Mouse (Mus musculus) kidney, postnatal 0 days (tissue): ENCODE data around the gene Timp3. TPM values are rescaled to one million over a fixed set of nuclear protein-coding genes. Genes with fewer than 3 reads are reported as not detected.

Source experiments
- ATAC-seq: fragments of 200-750 bp; cut with Nextera tagmentation; replicated peaks from 2 replicates; pipeline ENCODE4 v1.8.0; 2017; ENCODE audit warnings: low read depth, moderate number of reproducible peaks, moderate TSS enrichment, moderate library complexity; ENCODE audit not compliant: low FRiP score
- DNase-seq: peaks from one replicate; pipeline ENCODE4 v3.0.0-alpha.2; 2016; ENCODE audit warnings: low spot score
- H3K27ac ChIP-seq: fragments of 300-500 bp; sonication (generic); 2 replicates; pipeline ENCODE4 v1.5.1; 2014; ENCODE audit warnings: mild to moderate bottlenecking
- H3K27me3 ChIP-seq: fragments of 300-500 bp; sonication (generic); 2 replicates; pipeline ENCODE4 v1.6.1; 2014; ENCODE audit warnings: low read length, mixed read lengths; ENCODE audit not compliant: insufficient read depth
- H3K36me3 ChIP-seq: fragments of 300-500 bp; sonication (generic); 2 replicates; pipeline ENCODE4 v1.6.1; 2014; ENCODE audit warnings: low read length, mixed read lengths; ENCODE audit not compliant: insufficient read depth
- H3K4me1 ChIP-seq: fragments of 300-500 bp; sonication (generic); replicated peaks from 2 replicates; pipeline ENCODE4 v1.6.1; 2014; ENCODE audit warnings: antibody characterized with exemption, low read length, mixed read lengths; ENCODE audit not compliant: insufficient read depth
- H3K4me2 ChIP-seq: fragments of 300-500 bp; sonication (generic); 2 replicates; pipeline ENCODE4 v1.6.1; 2014; ENCODE audit warnings: mild to moderate bottlenecking, low read length, moderate library complexity, mixed read lengths
- H3K4me3 ChIP-seq: fragments of 300-500 bp; sonication (generic); replicated peaks from 2 replicates; pipeline ENCODE4 v1.5.1; 2014; ENCODE audit warnings: low read depth, low read length
- H3K9ac ChIP-seq: fragments of 300-500 bp; sonication (generic); 2 replicates; pipeline ENCODE4 v1.6.1; 2014; ENCODE audit warnings: low read depth, low read length
- H3K9me3 ChIP-seq: fragments of 300-500 bp; sonication (generic); replicated peaks from 2 replicates; pipeline ENCODE4 v1.6.1; 2016; ENCODE audit warnings: low read length, inconsistent platforms, mixed read lengths
- CTCF ChIP-seq: IDR thresholded peaks from 2 replicates; pipeline ENCODE4 v1.5.1; 2016; ENCODE audit warnings: antibody characterized with exemption, low read depth, mild to moderate bottlenecking, moderate library complexity
- WGBS: fragments of 180-500 bp; shearing (Covaris S2); extraction: QIAGEN DNeasy Blood & Tissue Kit; methylation state at CpG from one replicate; pipeline ENCODE4 v1.1.7; 2014; 5-methylcytosine and 5-hydroxymethylcytosine counted together
- polyA plus RNA-seq: library from polyadenylated mRNA; unstranded; fragments of >200 nt; fragmentation: Nextera tagmentation; extraction: Ambion mirVana; gene quantifications from 2 replicates; pipeline ENCODE4 v1.2.1, GENCODE M21; 2015

Gene Timp3
- polyA plus RNA-seq, 1 experiment from 2014 or later, result 87.4 TPM

GRCm38 (mm10) chr10:86264618-86265017, 35.6 kb upstream of the Timp3 start:
- Histone ChIP-seq H3K9ac (no peak overlapping the region), H3K4me1 (no peaks in the 10 kb centered on the region), H3K27me3 (no peaks in the 10 kb centered on the region), H3K4me2 (no peak overlapping the region), H3K9me3 (no peaks in the 10 kb centered on the region; the same call in 1 of the 2 replicates), H3K36me3 (no peaks in the 10 kb centered on the region), H3K27ac (peak overlapping the region; percentile 50; the same call in 1 of the 2 replicates), H3K4me3 (no peak overlapping the region)
- peak; percentile 79; the same call in 1 of the 2 replicates for ATAC-seq
- 0 out of 2 replicates have a peak, but pooled peaks have one; percentile 24 for TF ChIP-seq CTCF
- DNase-seq, result peak; percentile 88
- 71% methylated on average over 9 of the region's 9 CpGs for WGBS

- 15% methylated on average over 3 of the region's 3 CpGs for WGBS
- no peaks in the 10 kb centered on the region for H3K27me3 ChIP-seq
- ATAC-seq (no peak), DNase-seq (peak; percentile 57)
- no peak overlapping the region for H3K9ac ChIP-seq
- no peak overlapping the region for H3K4me2 ChIP-seq
- 0 out of 2 replicates have a peak, but pooled peaks cover 3% of the 10 kb centered on the region for H3K4me1 ChIP-seq
- H3K36me3 ChIP-seq, result no peaks in the 10 kb centered on the region
- peak overlapping the region; percentile 75 for H3K27ac ChIP-seq
- no peak for TF ChIP-seq CTCF
- no peak overlapping the region for H3K4me3 ChIP-seq
- no peaks in the 10 kb centered on the region for H3K9me3 ChIP-seq
Measured at GRCm38 (mm10) chr10:86270254-86270653, 29.9 kb upstream of the Timp3 start.

GRCm38 (mm10) chr10:86272826-86273225, 27.3 kb upstream of the Timp3 start:
- Histone ChIP-seq H3K4me3 (no peak overlapping the region), H3K9ac (no peak overlapping the region), H3K9me3 (no peaks in the 10 kb centered on the region), H3K27me3 (no peaks in the 10 kb centered on the region), H3K4me1 (0 out of 2 replicates have a peak, but pooled peaks cover 3% of the 10 kb centered on the region), H3K27ac (peak overlapping the region; percentile 74), H3K36me3 (no peaks in the 10 kb centered on the region), H3K4me2 (no peak overlapping the region)
- 80% methylated on average over 3 of the region's 3 CpGs for WGBS
- ATAC-seq (no peak), DNase-seq (no peak)
- TF ChIP-seq CTCF, result no peak

- Histone ChIP-seq H3K9ac (no peak overlapping the region), H3K9me3 (no peaks in the 10 kb centered on the region), H3K4me1 (0 out of 2 replicates have a peak, but pooled peaks cover 3% of the 10 kb centered on the region), H3K27ac (peak overlapping the region; percentile 74), H3K27me3 (no peaks in the 10 kb centered on the region), H3K4me3 (no peak overlapping the region), H3K36me3 (no peaks in the 10 kb centered on the region), H3K4me2 (no peak overlapping the region)
- TF ChIP-seq CTCF, result no peak
- WGBS, result 46% methylated on average over 19 of the region's 19 CpGs
- ATAC-seq (peak; percentile 63; the same call in 1 of the 2 replicates), DNase-seq (peak; percentile 67)
Measured at GRCm38 (mm10) chr10:86273410-86274191, 26.6 kb upstream of the Timp3 start.

- no peak overlapping the region for H3K4me2 ChIP-seq
- TF ChIP-seq CTCF, result no peak
- H3K4me3 ChIP-seq, result no peak overlapping the region
- no peaks in the 10 kb centered on the region for H3K36me3 ChIP-seq
- DNase-seq, result no peak
- H3K9ac ChIP-seq, result no peak overlapping the region
- no peak for ATAC-seq
- H3K27me3 ChIP-seq, result no peaks in the 10 kb centered on the region
- WGBS, result 86% methylated on average over 5 of the region's 5 CpGs
- H3K9me3 ChIP-seq, result no peaks in the 10 kb centered on the region
- H3K4me1 ChIP-seq, result 0 out of 2 replicates have a peak, but pooled peaks cover under 1% of the 10 kb centered on the region
- H3K27ac ChIP-seq, result no peak overlapping the region
Measured at GRCm38 (mm10) chr10:86275585-86275984, 24.6 kb upstream of the Timp3 start.

GRCm38 (mm10) chr10:86277327-86277726, 22.8 kb upstream of the Timp3 start:
- TF ChIP-seq CTCF, result no peak
- no peak overlapping the region for H3K27ac ChIP-seq
- H3K27me3 ChIP-seq, result no peaks in the 10 kb centered on the region
- H3K4me1 ChIP-seq, result no peaks in the 10 kb centered on the region
- H3K36me3 ChIP-seq, result no peaks in the 10 kb centered on the region
- H3K4me3 ChIP-seq, result no peak overlapping the region
- H3K4me2 ChIP-seq, result no peak overlapping the region
- ATAC-seq (no peak), DNase-seq (no peak)
- H3K9ac ChIP-seq, result no peak overlapping the region
- H3K9me3 ChIP-seq, result no peaks in the 10 kb centered on the region
- 88% methylated on average over 5 of the region's 5 CpGs for WGBS
